Mouse (Mus musculus) cerebellum, adult 2 months (tissue): ENCODE data around the gene Srsf7. TPM values are rescaled to one million over a fixed set of nuclear protein-coding genes. Genes with fewer than 3 reads are reported as not detected.

ENCODE experiments used
- DNase-seq, 2 experiments: peaks; one replicate each; pipeline ENCODE4 v3.0.0; 2021
- H3K27ac ChIP-seq: fragments of 200-500 bp; 2 replicates; pipeline ENCODE4 v1.5.1; 2012; ENCODE audit warnings: low read length, control low read depth, inconsistent platforms; ENCODE audit not compliant: insufficient read depth
- H3K27me3 ChIP-seq: fragments of 200-500 bp; 2 replicates; pipeline ENCODE4 v1.6.1; 2012; ENCODE audit warnings: inconsistent platforms, mild to moderate bottlenecking, low read length, moderate library complexity; ENCODE audit not compliant: control insufficient read depth, insufficient read depth
- H3K4me1 ChIP-seq: fragments of 200-500 bp; 2 replicates; pipeline ENCODE4 v1.6.1; 2011; ENCODE audit warnings: low read length; ENCODE audit not compliant: control insufficient read depth, insufficient read depth
- H3K4me3 ChIP-seq: fragments of 200-500 bp; replicated peaks from 2 replicates; pipeline ENCODE3; 2011; ENCODE audit warnings: mild to moderate bottlenecking, low read depth, low read length, control low read depth; ENCODE audit not compliant: insufficient read depth
- CTCF ChIP-seq: fragments of 200-500 bp; IDR thresholded peaks from 2 replicates; pipeline ENCODE4 v1.5.1; 2011; ENCODE audit warnings: low read depth, mild to moderate bottlenecking, control low read depth, low read length, moderate library complexity, borderline replicate concordance; ENCODE audit not compliant: insufficient read depth
- POLR2A ChIP-seq: fragments of 200-500 bp; IDR thresholded peaks from 2 replicates; pipeline ENCODE4 v1.6.1; 2011; ENCODE audit warnings: low read length, control low read depth, borderline replicate concordance; ENCODE audit not compliant: insufficient read depth
- WGBS: fragments of 180-500 bp; shearing (Covaris S2); methylation state at CpG from one replicate; pipeline ENCODE4 v1.1.7; 2018; 5-methylcytosine and 5-hydroxymethylcytosine counted together
- polyA plus RNA-seq: library from polyadenylated mRNA; depleted of rRNA; stranded (reverse); fragments of >200 nt; gene quantifications from 2 replicates; pipeline ENCODE4 v1.2.3, GENCODE M21; 2012

The Srsf7 gene
- polyA plus RNA-seq, 1 experiment, result 124 TPM

DNA sequence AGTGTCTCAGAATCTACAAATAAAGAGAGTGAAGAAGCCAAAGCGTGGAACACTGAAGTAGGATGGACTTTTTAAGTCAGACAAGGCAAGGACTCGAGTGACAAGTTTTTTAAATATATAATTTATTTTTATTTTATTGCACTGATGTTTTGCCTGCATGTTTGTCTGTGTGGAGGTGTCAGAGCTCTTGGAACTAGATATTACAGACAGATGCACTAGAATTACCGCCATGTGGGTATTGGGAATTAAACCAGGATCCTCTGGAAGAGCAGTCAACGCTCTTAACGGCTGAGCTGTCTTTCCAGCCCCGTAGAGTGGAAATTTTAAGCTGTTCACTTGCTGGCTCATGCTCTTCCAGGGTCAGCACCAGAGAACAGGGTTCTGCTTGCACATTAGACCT, 40.8 kb downstream of the Srsf7 start:
- H3K27me3 ChIP-seq, result no peaks in the 10 kb centered on the region
- TF ChIP-seq CTCF, result no peak
- no peak for TF ChIP-seq POLR2A
- H3K4me3 ChIP-seq, result no peak overlapping the region
- 0 out of 2 replicates have a peak overlapping the region, but pooled peaks have one; percentile 70 for H3K27ac ChIP-seq
- peaks cover 49% of the 10 kb centered on the region for H3K4me1 ChIP-seq
- 65% methylated on average over 6 of the region's 6 CpGs for WGBS
- no peak for DNase-seq

DNA sequence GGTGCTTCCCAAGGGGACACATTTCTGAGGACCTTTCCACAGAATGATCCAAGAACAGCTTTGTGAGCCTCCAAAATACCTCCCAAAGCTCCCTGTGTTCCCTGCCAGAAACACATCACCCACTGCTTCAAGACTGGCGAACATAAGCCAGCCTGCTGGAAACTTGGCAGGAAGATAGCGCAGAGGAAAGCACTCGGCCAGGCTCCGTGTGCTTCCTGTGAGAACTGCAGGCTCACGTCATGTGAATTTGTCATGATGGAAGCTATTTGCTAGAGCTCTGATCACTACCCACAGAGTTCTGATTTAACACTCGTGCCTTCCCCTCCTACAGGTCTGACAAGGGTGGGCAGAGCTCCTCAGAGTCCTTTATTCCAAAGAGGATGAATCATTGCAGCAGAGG, 41.4 kb downstream of the Srsf7 start:
- TF ChIP-seq POLR2A, result no peak
- TF ChIP-seq CTCF, result 0 out of 2 replicates have a peak, but pooled peaks have one; percentile 18
- no peaks in the 10 kb centered on the region for H3K27me3 ChIP-seq
- peak; percentile 80 to 90 for DNase-seq
- H3K4me1 ChIP-seq, result peaks cover 44% of the 10 kb centered on the region
- no peak overlapping the region for H3K4me3 ChIP-seq
- 5% methylated on average over 6 of the region's 6 CpGs for WGBS
- H3K27ac ChIP-seq, result peak overlapping the region; percentile 70

DNA sequence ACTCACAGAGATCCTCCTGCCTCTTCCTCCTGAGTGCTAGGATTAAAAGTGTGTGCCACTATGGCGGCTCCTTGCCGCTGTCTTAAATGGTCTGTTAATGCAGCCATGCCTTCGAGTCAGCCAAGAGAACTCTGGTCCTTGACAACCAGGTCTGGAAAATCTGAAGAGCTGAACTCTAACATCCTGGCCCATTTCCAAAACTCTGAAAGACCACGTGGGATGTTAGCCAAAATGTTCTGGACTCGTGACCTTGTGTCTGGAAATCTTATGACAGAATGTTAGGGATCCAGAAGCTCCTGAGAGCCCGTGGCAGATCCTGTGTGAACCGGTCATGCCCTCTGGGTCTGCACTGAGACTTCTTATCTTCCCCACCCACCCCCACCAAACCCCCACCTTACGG, 43.1 kb downstream of the Srsf7 start:
- TF ChIP-seq POLR2A, result no peak
- no peak for TF ChIP-seq CTCF
- Histone ChIP-seq H3K4me1 (peaks cover 36% of the 10 kb centered on the region), H3K27ac (no peak overlapping the region), H3K4me3 (no peak overlapping the region), H3K27me3 (no peaks in the 10 kb centered on the region)
- 74% methylated on average over 8 of the region's 8 CpGs for WGBS
- no peak for DNase-seq

DNA sequence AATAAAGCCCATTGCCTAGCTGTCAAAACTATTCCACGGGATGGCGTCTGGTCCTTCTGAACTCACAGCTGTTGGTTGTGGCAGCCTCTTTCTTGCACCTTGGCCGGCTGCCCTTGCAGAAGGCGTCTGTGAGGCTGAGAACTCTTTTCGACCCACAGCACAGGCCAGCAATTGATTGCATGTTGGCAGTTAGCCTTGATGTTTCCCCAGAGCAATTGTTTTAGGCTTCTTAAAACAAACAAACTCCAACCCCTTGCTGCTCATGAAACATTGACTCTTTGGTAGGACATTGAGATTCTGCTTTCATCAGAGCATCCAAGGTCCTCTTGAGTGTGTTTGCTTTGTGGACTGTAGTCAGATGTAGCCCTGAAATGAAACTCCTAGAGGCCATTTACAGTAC, 46.7 kb downstream of the Srsf7 start:
- TF ChIP-seq POLR2A, result no peak
- TF ChIP-seq CTCF, result no peak

DNA sequence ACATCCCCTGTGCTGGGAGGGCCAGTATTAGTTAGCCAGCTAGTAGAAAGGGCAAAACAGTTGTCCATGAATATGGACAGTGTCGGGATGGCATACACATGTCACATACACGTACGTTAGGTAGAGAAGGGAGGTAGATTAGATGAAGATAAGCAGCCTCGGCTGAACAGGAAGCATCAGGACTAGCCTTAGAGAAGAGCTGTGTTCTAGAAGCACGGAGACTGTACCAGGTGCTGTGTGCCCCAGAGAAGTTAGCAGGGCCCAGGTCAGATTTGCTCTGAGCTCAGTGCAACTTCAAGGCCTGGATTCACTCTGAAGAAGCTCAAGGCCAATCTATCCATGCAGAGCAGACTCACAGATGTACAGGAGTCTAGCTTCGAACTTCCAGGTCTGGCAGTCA, 49.6 kb downstream of the Srsf7 start:
- no peak for TF ChIP-seq CTCF
- no peak for TF ChIP-seq POLR2A
- Histone ChIP-seq H3K4me3 (no peak overlapping the region), H3K27me3 (no peaks in the 10 kb centered on the region), H3K27ac (no peak overlapping the region), H3K4me1 (no peaks in the 10 kb centered on the region)
- 95% methylated on average over 6 of the region's 6 CpGs for WGBS
- no peak for DNase-seq

More for the DNA sequence above, 46.7 kb downstream of the Srsf7 start:
- peak in 1 of 2 experiments; percentile 59 for DNase-seq
- H3K27me3 ChIP-seq, result no peaks in the 10 kb centered on the region
- H3K4me3 ChIP-seq, result no peak overlapping the region
- WGBS, result 17% methylated on average over 5 of the region's 5 CpGs
- no peak overlapping the region for H3K27ac ChIP-seq
- H3K4me1 ChIP-seq, result peaks cover 9% of the 10 kb centered on the region

DNA sequence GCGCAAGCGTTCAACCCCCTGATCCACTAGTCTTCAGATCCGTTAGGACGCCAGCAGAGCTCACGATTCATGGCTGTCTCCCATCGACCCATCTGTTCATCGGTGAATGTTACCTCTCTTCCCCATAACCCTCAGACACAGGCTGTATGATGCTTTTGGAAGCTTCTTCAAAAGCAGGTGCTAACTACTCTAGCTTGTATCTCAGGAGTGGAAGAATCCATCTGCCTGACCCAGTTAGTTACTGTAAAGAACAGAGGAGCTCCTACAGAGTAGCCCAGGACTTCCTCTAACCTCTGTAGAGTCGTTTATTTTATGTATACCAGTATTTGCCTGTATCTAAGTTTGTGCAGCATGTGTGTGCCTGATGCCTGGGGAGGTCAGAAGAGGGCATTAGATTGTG, 50.2 kb downstream of the Srsf7 start:
- 66% methylated on average over 8 of the region's 8 CpGs for WGBS
- Histone ChIP-seq H3K4me1 (no peaks in the 10 kb centered on the region), H3K4me3 (no peak overlapping the region), H3K27me3 (no peaks in the 10 kb centered on the region), H3K27ac (no peak overlapping the region)
- TF ChIP-seq POLR2A, result no peak
- no peak for TF ChIP-seq CTCF
- DNase-seq, result no peak

DNA sequence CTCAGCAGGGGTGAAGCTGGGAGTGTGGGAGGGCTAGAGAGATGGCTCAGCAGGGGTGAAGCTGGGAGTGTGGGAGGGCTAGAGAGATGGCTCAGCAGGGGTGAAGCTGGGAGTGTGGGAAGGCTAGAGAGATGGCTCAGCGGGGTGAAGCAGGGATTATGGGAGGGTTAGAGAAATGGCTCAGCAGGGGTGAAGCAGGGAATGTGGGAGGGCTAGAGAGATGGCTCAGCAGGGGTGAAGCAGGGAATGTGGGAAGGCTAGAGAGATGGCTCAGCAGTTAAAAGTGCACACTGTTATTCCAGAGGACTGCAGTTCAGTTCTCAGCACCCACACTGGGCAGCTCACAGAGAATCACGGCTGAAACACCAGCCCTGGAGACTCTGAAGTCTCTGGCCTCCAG, 53.5 kb downstream of the Srsf7 start:
- H3K4me1 ChIP-seq, result no peaks in the 10 kb centered on the region
- no peak overlapping the region for H3K4me3 ChIP-seq
- DNase-seq, result no peak
- WGBS, result 64% methylated on average over 2 of the region's 2 CpGs
- H3K27ac ChIP-seq, result no peak overlapping the region
- TF ChIP-seq POLR2A (no peak), CTCF (no peak)
- H3K27me3 ChIP-seq, result no peaks in the 10 kb centered on the region

DNA sequence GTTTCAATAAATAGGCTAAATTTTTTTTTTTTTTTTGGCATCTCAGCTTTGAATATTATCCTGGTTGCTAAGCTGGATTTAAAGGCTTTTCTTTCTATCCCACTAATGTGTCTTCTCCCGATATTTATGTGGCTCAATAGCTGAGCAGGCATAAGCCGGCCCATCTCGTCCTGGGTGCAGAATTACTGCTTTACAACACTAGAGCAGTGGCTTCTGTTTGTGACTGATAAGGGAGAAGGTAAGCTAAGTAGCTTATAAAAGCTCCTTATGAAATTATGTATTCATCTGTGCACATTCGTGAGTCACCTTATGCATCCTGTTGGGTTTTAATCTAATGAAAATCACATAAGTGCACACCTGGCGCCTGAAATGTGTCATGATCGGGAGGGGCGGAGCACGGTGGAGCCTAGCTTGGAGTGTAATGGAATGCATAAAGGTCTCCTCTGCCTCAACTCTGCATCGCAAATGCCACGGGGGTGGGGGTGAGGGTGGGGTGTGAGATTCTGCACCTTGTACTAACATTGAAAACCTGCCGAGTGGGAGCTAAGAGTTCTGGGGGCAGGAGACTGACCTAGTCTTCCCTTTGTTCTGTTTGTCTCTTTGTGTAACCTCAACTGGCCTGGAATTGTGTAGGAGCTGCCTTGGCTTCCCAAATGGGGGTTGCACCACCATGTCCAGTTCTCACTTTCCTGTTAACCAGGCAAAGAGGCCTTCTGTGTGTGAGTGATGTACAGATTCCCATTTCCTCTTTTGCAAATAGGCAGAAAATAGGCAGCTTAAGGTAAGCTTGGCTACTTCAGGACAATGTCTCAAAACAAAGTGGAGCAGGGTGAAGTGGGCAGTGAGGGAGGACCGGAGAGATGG, 54.1 kb downstream of the Srsf7 start:
- WGBS, result 84% methylated on average over 12 of the region's 12 CpGs
- Histone ChIP-seq H3K4me1 (peaks cover 4% of the 10 kb centered on the region), H3K27ac (no peak overlapping the region), H3K4me3 (no peak overlapping the region), H3K27me3 (no peaks in the 10 kb centered on the region)
- DNase-seq, result no peak
- TF ChIP-seq CTCF (no peak), POLR2A (no peak)
